Mouse (Mus musculus) kidney, postnatal 4 days (tissue): Measurements from ENCODE around the gene Tprkb.
"Not testable (repeated sequence)": the region's sequence is repeated elsewhere in the genome, so short reads cannot be mapped to it uniquely, and the experiment has no call there.

Experiments
- DNase-seq, 2 experiments: peaks; one replicate each; pipeline ENCODE4 v3.0.0; 2021; ENCODE audit warnings: mixed read lengths in 2 of 2

Gene Tprkb

GRCm38 (mm10) chr6:85975761-85976160 is 64.1 kb downstream of the Tprkb start:
- DNase-seq, result no peak

GRCm38 (mm10) chr6:85976242-85976641 is 64.6 kb downstream of the Tprkb start:
- no peak for DNase-seq

- DNase-seq, result not testable (repeated sequence)
Observed at GRCm38 (mm10) chr6:85978736-85979135, 67.1 kb downstream of the Tprkb start.
